Mouse (Mus musculus) ovary, adult 2 months (tissue): ENCODE data around the gene Crlf3. TPM values are rescaled to one million over a fixed set of nuclear protein-coding genes. Genes with fewer than 3 reads are reported as not detected.

Source experiments
- polyA plus RNA-seq: library from polyadenylated mRNA; depleted of rRNA; stranded (reverse); fragments of >200 nt; gene quantifications from 2 replicates; pipeline ENCODE4 v1.2.3, GENCODE M21; 2012; rRNA removed

Crlf3 gene
- 9.0 and 9.5 TPM in 2 replicates for polyA plus RNA-seq

GRCm38 (mm10) chr11:80080826-80081728, at the start of gene Crlf3:
Gene Crlf3, minus strand, starts transcription at chr11:80080991.

DNA sequence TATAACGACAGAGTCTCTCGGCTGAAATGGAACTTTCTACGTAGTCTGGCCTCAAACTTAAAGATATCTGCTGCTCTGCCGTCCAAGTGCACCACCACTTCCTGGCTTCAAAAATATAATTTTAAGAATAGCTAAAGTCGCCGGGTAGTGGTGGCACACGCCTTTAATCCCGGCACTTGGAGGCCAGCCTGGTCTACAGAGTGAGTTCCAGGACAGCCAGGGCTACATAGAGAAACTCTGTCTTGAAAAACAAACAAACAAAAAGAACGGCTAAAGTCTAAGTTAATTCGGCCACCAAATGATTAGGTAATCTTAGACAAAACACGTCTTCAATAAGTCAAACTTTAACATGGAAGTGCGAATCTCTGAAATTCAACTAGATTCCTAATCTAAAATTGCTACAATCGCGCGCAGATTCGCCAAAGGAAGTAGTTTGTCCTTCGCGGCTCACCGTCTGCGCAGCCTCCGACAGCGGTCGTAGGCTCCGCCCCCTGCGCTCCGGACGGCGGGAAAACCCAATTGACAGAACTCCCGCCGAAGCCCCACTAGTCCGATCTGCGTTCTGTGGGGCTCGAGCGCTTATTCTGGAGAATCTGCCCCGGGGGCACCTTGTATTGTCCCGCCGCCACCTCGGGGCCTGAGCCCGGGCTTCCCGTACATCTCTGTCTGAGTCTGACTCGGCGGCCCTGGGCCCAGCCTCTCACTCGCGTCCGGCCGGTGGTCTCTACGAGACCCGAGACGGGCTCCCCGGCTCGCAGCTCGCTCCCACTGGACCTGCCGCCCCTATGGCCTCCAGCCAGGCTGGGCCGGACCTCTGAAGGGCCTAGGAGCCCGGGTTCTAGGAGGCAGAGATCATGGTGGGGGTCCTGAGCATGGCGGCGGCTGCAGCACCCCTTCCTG, 8.4 kb upstream of the Crlf3 start, which contains the start of gene Atad5:
Gene Atad5, plus strand, starts transcription at position 484 of the 900 bp plus-strand sequence.

Other genes with a start within 250 kb of the Crlf3 start
- gene Utp6, start 118.6 kb downstream of the Crlf3 start, polyA plus RNA-seq: 2.9 and 4.1 TPM in 2 replicates
- gene Suz12, start 87.9 kb downstream of the Crlf3 start, polyA plus RNA-seq: 2.8 and 3.2 TPM in 2 replicates
- 0.63 and 0.67 TPM in 2 replicates for gene Atad5, start 8.4 kb upstream of the Crlf3 start, polyA plus RNA-seq
- gene Tefm, start 61.2 kb upstream of the Crlf3 start, polyA plus RNA-seq: 2.4 and 3.5 TPM in 2 replicates
- gene Adap2, start 73.1 kb upstream of the Crlf3 start, polyA plus RNA-seq: 8.3 and 12.6 TPM in 2 replicates
- 10.9 and 16.3 TPM in 2 replicates for gene Rnf135, start 102.9 kb upstream of the Crlf3 start, polyA plus RNA-seq
- 7.1 and 9.4 TPM in 2 replicates for gene Rhot1, start 128.0 kb upstream of the Crlf3 start, polyA plus RNA-seq
- 5.6 and 6.6 TPM in 2 replicates for gene Rhbdl3, start 219.9 kb upstream of the Crlf3 start, polyA plus RNA-seq